Mouse (Mus musculus) heart, embryonic 14.5 days (tissue): ENCODE measurements at regions not wholly inside any gene's neighbourhood (a gene's known extent, or its start where the extent isn't known, plus 50 kb on each side); places are given as distances from the start of the nearest gene placed in this dataset.

Experiments used
- ATAC-seq: fragments of 200-750 bp; cut with Nextera tagmentation; 2 replicates; pipeline ENCODE4 v1.8.0; 2017; ENCODE audit warnings: low read depth, moderate TSS enrichment; ENCODE audit not compliant: insufficient number of reproducible peaks, insufficient read depth, low FRiP score
- H3K27ac ChIP-seq, 2 experiments: fragments of 200-500 bp in 1 of 2; fragments of 300-500 bp in 1 of 2; sonication (generic) in 1 of 2; replicated peaks in 1 of 2; 2 replicates each; pipeline ENCODE4 v1.5.1; 2012 to 2014; ENCODE audit warnings: low read depth in 2 of 2, low read length in 2 of 2, control low read depth in 1 of 2, mild to moderate bottlenecking in 1 of 2, mixed read lengths in 1 of 2; ENCODE audit not compliant: control insufficient read depth in 1 of 2, insufficient read depth in 1 of 2
- H3K27me3 ChIP-seq: fragments of 300-500 bp; sonication (generic); 2 replicates; pipeline ENCODE4 v1.6.1; 2014; ENCODE audit warnings: mild to moderate bottlenecking, low read length, control low read depth; ENCODE audit not compliant: control insufficient read depth, insufficient read depth
- H3K36me3 ChIP-seq: fragments of 300-500 bp; sonication (generic); 2 replicates; pipeline ENCODE4 v1.6.1; 2014; ENCODE audit warnings: mild to moderate bottlenecking, control low read depth, low read length, mixed read lengths; ENCODE audit not compliant: control insufficient read depth, insufficient read depth
- H3K4me1 ChIP-seq, 2 experiments: fragments of 200-500 bp in 1 of 2; fragments of 300-500 bp in 1 of 2; sonication (generic) in 1 of 2; 2 replicates each; pipeline ENCODE4 v1.6.1; 2012 to 2014; ENCODE audit warnings: low read length in 2 of 2, control low read depth in 1 of 2, mixed read lengths in 1 of 2; ENCODE audit not compliant: control insufficient read depth in 2 of 2, insufficient read depth in 2 of 2
- H3K4me2 ChIP-seq: fragments of 300-500 bp; sonication (generic); 2 replicates; pipeline ENCODE4 v1.6.1; 2014; ENCODE audit warnings: mild to moderate bottlenecking, low read length
- H3K4me3 ChIP-seq, 2 experiments: fragments of 200-500 bp in 1 of 2; fragments of 300-500 bp in 1 of 2; sonication (generic) in 1 of 2; 2 replicates each; pipeline ENCODE4 v1.5.1; 2012 to 2014; ENCODE audit warnings: low read length in 2 of 2, mild to moderate bottlenecking in 2 of 2, control low read depth in 1 of 2, low read depth in 1 of 2, moderate library complexity in 1 of 2; ENCODE audit not compliant: control insufficient read depth in 1 of 2, insufficient read depth in 1 of 2
- H3K9ac ChIP-seq: fragments of 300-500 bp; sonication (generic); 2 replicates; pipeline ENCODE4 v1.6.1; 2014; ENCODE audit warnings: mild to moderate bottlenecking, low read length
- H3K9me3 ChIP-seq: fragments of 300-500 bp; sonication (generic); 2 replicates; pipeline ENCODE4 v1.6.1; 2016; ENCODE audit warnings: low read length, control low read depth; ENCODE audit not compliant: control insufficient read depth
- WGBS: fragments of 180-500 bp; shearing (Covaris S2); extraction: QIAGEN DNeasy Blood & Tissue Kit; methylation state at CpG from one replicate; pipeline ENCODE4 v1.1.7; 2014; 5-methylcytosine and 5-hydroxymethylcytosine counted together

- WGBS = 77% methylated on average over 5 of the region's 5 CpGs
- Histone ChIP-seq H3K4me3 (no peak overlapping the region), H3K36me3 (no peaks in the 10 kb centered on the region)
These were observed 177.3 kb upstream of the Arl4c start for GRCm38 (mm10) chr1:88879367-88879766.

GRCm38 (mm10) chr1:88891041-88891440, 179.2 kb upstream of the Sh3bp4 start:
- 91% methylated on average over 4 of the region's 4 CpGs for WGBS
- no peak overlapping the region for H3K9ac ChIP-seq
- no peak for ATAC-seq
- H3K27me3 ChIP-seq = no peaks in the 10 kb centered on the region
- H3K9me3 ChIP-seq = no peaks in the 10 kb centered on the region
- no peaks in the 10 kb centered on the region for H3K4me1 ChIP-seq
- no peak overlapping the region for H3K4me2 ChIP-seq
- H3K4me3 ChIP-seq = no peak overlapping the region
- H3K36me3 ChIP-seq = no peaks in the 10 kb centered on the region
- no peak overlapping the region for H3K27ac ChIP-seq

More at GRCm38 (mm10) chr1:88879367-88879766, 177.3 kb upstream of the Arl4c start:
- Histone ChIP-seq H3K27ac (no peak overlapping the region), H3K9me3 (no peaks in the 10 kb centered on the region), H3K4me1 (no peaks in the 10 kb centered on the region), H3K9ac (no peak overlapping the region), H3K27me3 (no peaks in the 10 kb centered on the region), H3K4me2 (no peak overlapping the region)
- no peak for ATAC-seq

DNA sequence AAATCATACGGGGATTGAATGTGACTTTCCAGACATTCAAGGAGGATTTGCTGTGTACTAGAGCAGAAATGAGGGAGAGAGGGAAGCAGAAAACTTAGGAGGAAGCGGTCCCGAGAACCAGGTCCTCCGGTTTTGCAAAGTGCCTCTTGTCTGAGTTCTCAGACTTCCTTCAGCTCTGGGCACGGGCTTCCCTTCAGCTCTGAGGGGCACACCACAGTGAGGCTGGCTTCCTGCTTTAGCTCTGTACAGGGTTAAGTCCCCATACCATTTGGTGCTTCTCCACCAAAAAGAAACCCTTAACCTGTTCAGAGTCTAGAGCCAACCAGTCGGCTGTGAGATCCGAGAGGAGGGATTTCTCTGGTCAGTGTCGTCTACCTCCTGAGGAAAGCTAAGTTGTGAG, 167.8 kb upstream of the Sh3bp4 start:
- no peaks in the 10 kb centered on the region for H3K27me3 ChIP-seq
- WGBS = 82% methylated on average over 8 of the region's 8 CpGs
- no peak for ATAC-seq

GRCm38 (mm10) chr1:88907766-88908463, 162.3 kb upstream of the Sh3bp4 start:
- Histone ChIP-seq H3K4me2 (no peak overlapping the region), H3K27ac (no peak overlapping the region), H3K36me3 (no peaks in the 10 kb centered on the region), H3K9ac (no peak overlapping the region), H3K9me3 (no peaks in the 10 kb centered on the region), H3K4me3 (no peak overlapping the region), H3K4me1 (peaks cover 0 to 4% of the 10 kb centered on the region in 2 experiments; a peak in 2 of 4 replicates), H3K27me3 (no peaks in the 10 kb centered on the region)
- no peak for ATAC-seq
- WGBS = 92% methylated on average over 14 of the region's 14 CpGs

More for the DNA sequence above, 167.8 kb upstream of the Sh3bp4 start:
- Histone ChIP-seq H3K27ac (no peak overlapping the region), H3K4me2 (no peak overlapping the region), H3K9me3 (no peaks in the 10 kb centered on the region), H3K9ac (no peak overlapping the region), H3K36me3 (no peaks in the 10 kb centered on the region), H3K4me3 (no peak overlapping the region), H3K4me1 (peaks cover 0 to 4% of the 10 kb centered on the region in 2 experiments; a peak in 2 of 4 replicates)

- Histone ChIP-seq H3K27me3 (no peaks in the 10 kb centered on the region), H3K9ac (no peak overlapping the region), H3K4me3 (no peak overlapping the region), H3K9me3 (no peaks in the 10 kb centered on the region), H3K4me1 (peaks cover 0 to 4% of the 10 kb centered on the region in 2 experiments; a peak in 2 of 4 replicates), H3K27ac (no peak overlapping the region), H3K36me3 (no peaks in the 10 kb centered on the region), H3K4me2 (no peak overlapping the region)
- ATAC-seq = no peak
- 78% methylated on average over 8 of the region's 8 CpGs for WGBS
These were observed 161.5 kb upstream of the Sh3bp4 start for GRCm38 (mm10) chr1:88908683-88909082.

DNA sequence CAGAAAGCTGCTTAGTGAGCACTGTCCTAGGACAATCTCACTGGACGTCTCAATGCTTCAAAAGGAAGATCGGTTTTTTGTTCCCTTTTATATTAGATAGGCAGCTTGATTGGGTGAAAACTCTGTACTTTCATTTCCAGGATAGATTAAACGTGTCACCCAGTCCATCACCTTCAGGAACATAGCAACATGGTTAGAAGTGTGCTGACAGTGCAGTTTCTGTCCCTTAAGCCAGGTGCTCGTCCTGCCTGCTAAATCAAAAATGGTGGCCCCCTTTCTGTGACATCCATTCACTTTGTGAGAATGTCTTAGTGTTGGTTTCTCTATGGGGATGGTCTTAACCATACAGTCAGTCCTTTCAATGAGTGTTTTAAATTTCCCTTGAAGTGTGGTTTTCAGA, 160.9 kb upstream of the Sh3bp4 start:
- H3K36me3 ChIP-seq = no peaks in the 10 kb centered on the region
- ATAC-seq = no peak
- H3K9ac ChIP-seq = no peak overlapping the region
- H3K4me1 ChIP-seq = peaks cover 0 to 4% of the 10 kb centered on the region in 2 experiments; a peak in 2 of 4 replicates
- H3K9me3 ChIP-seq = 0 out of 2 replicates have a peak, but pooled peaks cover 4% of the 10 kb centered on the region
- 77% methylated on average over 4 of the region's 4 CpGs for WGBS
- H3K27ac ChIP-seq = no peak overlapping the region
- H3K4me2 ChIP-seq = no peak overlapping the region
- no peak overlapping the region for H3K4me3 ChIP-seq
- no peaks in the 10 kb centered on the region for H3K27me3 ChIP-seq

- H3K9me3 ChIP-seq = 0 out of 2 replicates have a peak, but pooled peaks cover 7% of the 10 kb centered on the region
These were observed 160.2 kb upstream of the Sh3bp4 start for GRCm38 (mm10) chr1:88909864-88910573.

More at GRCm38 (mm10) chr1:88909864-88910573, 160.2 kb upstream of the Sh3bp4 start:
- no peak overlapping the region for H3K27ac ChIP-seq
- H3K9ac ChIP-seq = no peak overlapping the region
- H3K27me3 ChIP-seq = no peaks in the 10 kb centered on the region
- no peak for ATAC-seq
- H3K36me3 ChIP-seq = no peaks in the 10 kb centered on the region
- H3K4me3 ChIP-seq = no peak overlapping the region
- H3K4me1 ChIP-seq = peaks cover 0 to 4% of the 10 kb centered on the region in 2 experiments; a peak in 2 of 4 replicates
- H3K4me2 ChIP-seq = no peak overlapping the region
- 56% methylated on average over 6 of the region's 6 CpGs for WGBS
